Mouse (Mus musculus): ENCODE measurements around the gene Dst.

DNA sequence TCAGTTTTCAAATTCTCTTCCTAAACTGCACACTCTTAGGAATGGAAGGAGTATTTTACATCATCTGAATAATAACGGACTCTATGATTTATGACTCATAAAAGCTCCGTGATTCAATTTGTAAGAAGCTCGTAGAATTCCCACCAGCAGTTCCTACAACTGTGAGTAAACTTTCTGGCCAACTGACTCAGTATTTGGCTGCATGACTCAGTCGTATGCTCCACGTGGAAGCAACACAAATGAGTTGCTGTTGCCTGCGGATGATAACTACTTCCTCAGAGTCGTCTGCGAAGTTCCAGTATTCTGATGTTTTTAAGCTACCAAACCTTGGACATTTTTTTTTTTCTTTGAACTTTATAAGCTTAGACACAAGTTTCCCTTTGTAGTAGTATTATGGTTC lies 7.8 kb upstream of the Dst start:
- no peak for TF ChIP-seq CTCF (IDR thresholded peaks at IDR 0.05; ENCODE audit: low read depth, low read length)
- no peak for TF ChIP-seq POLR2AphosphoS5 (IDR thresholded peaks at IDR 0.05; ENCODE audit: insufficient replicate concordance, low read depth, low read length)
- TF ChIP-seq TAL1 (conservative IDR thresholded peaks at IDR 0.05; ENCODE audit: low read depth, low read length), result no peak
- TF ChIP-seq GATA1 (IDR thresholded peaks at IDR 0.05; ENCODE audit: borderline replicate concordance, low read length), result no peak
- TF ChIP-seq GATA2 (IDR thresholded peaks at IDR 0.05; ENCODE audit: borderline replicate concordance, low read depth, low read length), result no peak
